Mouse (Mus musculus): ENCODE measurements around the gene Tial1. TPM values are rescaled to one million over a fixed set of nuclear protein-coding genes. Genes with fewer than 3 reads are reported as not detected.

Gene Tial1
- total and polyA plus RNA-seq, 3 experiments, result 18.4 to 43.4 (median 42.8) TPM

DNA sequence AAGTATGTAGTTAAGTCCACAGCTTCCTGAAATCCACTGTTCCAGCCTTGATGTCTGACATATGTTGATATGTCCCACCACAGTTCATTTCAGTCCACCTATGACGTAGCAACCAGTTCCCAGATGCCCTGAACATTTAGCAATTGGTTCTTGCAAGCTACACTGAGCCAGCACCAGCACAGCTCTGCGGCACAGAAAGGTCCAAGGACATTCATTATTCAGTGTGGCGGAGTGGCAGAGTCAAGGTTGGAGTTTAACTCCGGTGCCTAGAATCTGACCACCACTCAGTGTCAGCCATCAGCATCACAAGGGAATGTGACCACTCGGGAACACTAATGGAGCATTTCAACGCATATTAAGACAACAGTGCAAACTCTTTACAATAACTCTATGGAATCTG is 44.9 kb downstream of the Tial1 start:
- H3K9ac ChIP-seq (ENCODE audit: low read depth, low read length), result no peak overlapping the region
- H3K27ac ChIP-seq, result no peak overlapping the region
- no peak overlapping the region for H3K4me3 ChIP-seq
- intact Hi-C loops (cut with DNase I), result no loop called here
- WGBS, result 81% methylated on average over 6 of the region's 6 CpGs
- no peak for DNase-seq
- no peaks in the 10 kb centered on the region for H3K79me2 ChIP-seq (replicated peaks; ENCODE audit: control insufficient read depth, insufficient read depth, low read length)
- TF ChIP-seq CTCF (IDR thresholded peaks at IDR 0.05) (no peak), EP300 (IDR thresholded peaks at IDR 0.05; ENCODE audit: insufficient read depth, low read depth, low read length) (no peak), POLR2A (IDR thresholded peaks at IDR 0.05; ENCODE audit: insufficient read depth, low read depth, low read length) (no peak)
- peaks cover 1% of the 10 kb centered on the region; the same call in 1 of the 2 replicates for H3K4me1 ChIP-seq (ENCODE audit: control insufficient read depth, insufficient read depth, low read length)
- H3K27me3 ChIP-seq (ENCODE audit: control insufficient read depth, insufficient read depth, low read length), result 0 out of 2 replicates have a peak, but pooled peaks cover 2% of the 10 kb centered on the region
- H3K36me3 ChIP-seq (ENCODE audit: control insufficient read depth, insufficient read depth, low read length), result no peaks in the 10 kb centered on the region

DNA sequence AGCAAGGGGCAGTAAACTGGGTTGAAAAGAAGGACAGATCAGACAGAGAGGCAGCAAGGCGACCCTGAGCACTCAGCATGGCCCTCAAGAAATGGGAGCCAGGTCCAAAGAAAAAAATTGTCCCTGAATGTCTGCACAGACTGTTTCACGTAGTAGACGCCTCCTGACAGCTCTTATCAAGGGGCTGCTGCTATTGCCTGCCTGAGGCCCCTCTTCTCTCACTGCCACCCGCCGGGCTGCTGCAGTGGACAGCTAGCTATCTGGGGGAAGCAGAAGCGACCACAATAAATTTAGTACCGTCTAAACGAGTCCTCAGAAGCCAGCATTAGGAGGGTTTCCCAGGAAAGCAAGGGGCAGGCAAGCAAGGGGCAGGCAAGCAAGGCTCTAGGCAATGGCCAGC is 47.1 kb downstream of the Tial1 start:
- no peak overlapping the region for H3K4me3 ChIP-seq
- no peaks in the 10 kb centered on the region for H3K79me2 ChIP-seq (replicated peaks; ENCODE audit: control insufficient read depth, insufficient read depth, low read length)
- no peak for DNase-seq
- no peak for TF ChIP-seq EP300 (IDR thresholded peaks at IDR 0.05; ENCODE audit: insufficient read depth, low read depth, low read length)
- TF ChIP-seq CTCF (IDR thresholded peaks at IDR 0.05), result no peak
- no peak for TF ChIP-seq POLR2A (IDR thresholded peaks at IDR 0.05; ENCODE audit: insufficient read depth, low read depth, low read length)
- H3K27me3 ChIP-seq (ENCODE audit: control insufficient read depth, insufficient read depth, low read length), result 0 out of 2 replicates have a peak, but pooled peaks cover 2% of the 10 kb centered on the region
- intact Hi-C loops (cut with DNase I), result no loop called here
- 54% methylated on average over 8 of the region's 8 CpGs for WGBS
- H3K36me3 ChIP-seq (ENCODE audit: control insufficient read depth, insufficient read depth, low read length), result no peaks in the 10 kb centered on the region
- H3K27ac ChIP-seq, result no peak overlapping the region
- peaks cover 1% of the 10 kb centered on the region; the same call in 1 of the 2 replicates for H3K4me1 ChIP-seq (ENCODE audit: control insufficient read depth, insufficient read depth, low read length)
- no peak overlapping the region for H3K9ac ChIP-seq (ENCODE audit: low read depth, low read length)

DNA sequence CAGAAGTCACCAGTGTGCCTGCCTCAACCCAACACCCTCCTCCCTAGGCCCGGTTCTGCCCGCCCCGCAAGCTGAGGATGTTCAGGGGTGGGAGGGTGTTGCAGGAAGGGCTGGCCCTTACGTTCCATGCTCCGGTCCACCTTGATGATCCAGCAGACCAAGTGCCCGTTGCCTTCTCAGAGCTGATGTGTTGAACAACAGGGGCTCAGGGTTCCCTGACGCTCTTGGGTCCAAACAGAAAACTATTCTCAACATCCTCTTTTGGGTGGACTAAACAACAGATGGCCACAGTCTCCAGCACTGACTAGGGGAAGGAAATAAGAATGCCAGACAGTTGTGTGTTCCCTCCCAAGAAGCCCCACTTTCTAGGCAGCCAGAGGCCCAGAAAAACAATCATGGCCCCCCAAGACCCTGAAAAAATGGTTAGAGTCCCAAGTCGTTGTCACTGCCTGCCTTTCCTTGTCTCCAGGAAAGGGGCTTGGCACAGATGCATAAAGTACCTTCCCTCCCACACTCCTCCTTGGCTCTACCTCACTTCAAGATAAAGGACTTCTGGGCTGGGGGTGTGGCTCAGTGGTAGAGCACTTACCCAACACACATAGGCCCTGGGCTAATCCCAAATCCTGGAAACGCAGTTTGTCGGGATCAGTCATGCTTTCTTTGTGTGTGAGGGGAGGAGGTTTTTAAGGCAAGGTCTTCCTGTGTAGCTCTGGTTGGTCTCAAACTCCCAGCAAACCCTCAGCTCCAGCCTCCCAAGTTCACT is 49.3 kb downstream of the Tial1 start:
- Histone ChIP-seq H3K27me3 (ENCODE audit: control insufficient read depth, insufficient read depth, low read length) (no peaks in the 10 kb centered on the region), H3K27ac (no peak overlapping the region), H3K9ac (ENCODE audit: low read depth, low read length) (peak overlapping the region; percentile 3; the same call in 1 of the 2 replicates), H3K4me3 (no peak overlapping the region), H3K4me1 (ENCODE audit: control insufficient read depth, insufficient read depth, low read length) (peaks cover under 1% of the 10 kb centered on the region; the same call in 1 of the 2 replicates), H3K36me3 (ENCODE audit: control insufficient read depth, insufficient read depth, low read length) (no peaks in the 10 kb centered on the region), H3K79me2 (replicated peaks; ENCODE audit: control insufficient read depth, insufficient read depth, low read length) (no peaks in the 10 kb centered on the region)
- intact Hi-C loops (cut with DNase I), result no loop called here
- 56% methylated on average over 10 of the region's 10 CpGs for WGBS
- TF ChIP-seq POLR2A (IDR thresholded peaks at IDR 0.05; ENCODE audit: insufficient read depth, low read depth, low read length) (no peak), EP300 (IDR thresholded peaks at IDR 0.05; ENCODE audit: insufficient read depth, low read depth, low read length) (no peak), CTCF (IDR thresholded peaks at IDR 0.05) (no peak)
- peak; percentile 25 to 32 for DNase-seq

DNA sequence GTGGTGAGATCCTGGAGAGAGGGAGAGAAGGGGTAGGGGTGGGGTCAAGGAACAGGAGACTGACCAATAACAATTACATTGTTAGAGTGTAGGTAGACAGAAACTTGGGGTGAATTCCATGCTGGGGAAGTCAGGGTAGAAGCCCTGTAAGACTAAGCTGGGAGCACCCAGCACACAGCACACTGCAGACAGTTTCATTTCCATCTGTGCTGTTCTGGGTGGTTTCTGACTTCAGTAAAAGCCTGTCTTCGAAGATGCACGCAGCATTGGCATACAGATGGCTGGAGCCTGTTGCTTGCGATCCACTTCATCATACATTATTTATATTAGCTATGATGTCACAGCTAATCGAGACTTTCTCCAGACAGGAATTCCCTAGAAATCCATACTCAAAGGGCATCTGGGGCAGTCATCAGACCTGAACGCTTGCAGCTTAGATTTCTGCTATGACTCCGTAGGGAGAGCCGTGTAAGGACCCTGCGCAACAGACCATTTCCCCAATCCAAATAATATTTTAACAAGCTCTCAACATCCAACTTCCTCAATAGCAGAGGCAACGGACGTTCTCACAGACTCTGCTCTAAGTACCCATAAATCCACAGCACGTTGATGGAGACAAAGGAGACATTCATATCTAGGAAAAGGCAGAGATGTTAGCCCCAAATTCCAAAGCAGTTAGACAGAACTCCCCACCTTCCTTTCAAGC is 50.7 kb downstream of the Tial1 start:
- Histone ChIP-seq H3K79me2 (replicated peaks; ENCODE audit: control insufficient read depth, insufficient read depth, low read length) (no peaks in the 10 kb centered on the region), H3K4me3 (no peak overlapping the region), H3K27me3 (ENCODE audit: control insufficient read depth, insufficient read depth, low read length) (no peaks in the 10 kb centered on the region), H3K36me3 (ENCODE audit: control insufficient read depth, insufficient read depth, low read length) (no peaks in the 10 kb centered on the region), H3K4me1 (ENCODE audit: control insufficient read depth, insufficient read depth, low read length) (no peaks in the 10 kb centered on the region; the same call in 1 of the 2 replicates), H3K27ac (no peak overlapping the region), H3K9ac (ENCODE audit: low read depth, low read length) (no peak overlapping the region)
- intact Hi-C loops (cut with DNase I), result no loop called here
- 78% methylated on average over 11 of the region's 11 CpGs for WGBS
- no peak for DNase-seq
- TF ChIP-seq CTCF (IDR thresholded peaks at IDR 0.05), result no peak
- TF ChIP-seq POLR2A (IDR thresholded peaks at IDR 0.05; ENCODE audit: insufficient read depth, low read depth, low read length), result no peak
- TF ChIP-seq EP300 (IDR thresholded peaks at IDR 0.05; ENCODE audit: insufficient read depth, low read depth, low read length), result no peak

DNA sequence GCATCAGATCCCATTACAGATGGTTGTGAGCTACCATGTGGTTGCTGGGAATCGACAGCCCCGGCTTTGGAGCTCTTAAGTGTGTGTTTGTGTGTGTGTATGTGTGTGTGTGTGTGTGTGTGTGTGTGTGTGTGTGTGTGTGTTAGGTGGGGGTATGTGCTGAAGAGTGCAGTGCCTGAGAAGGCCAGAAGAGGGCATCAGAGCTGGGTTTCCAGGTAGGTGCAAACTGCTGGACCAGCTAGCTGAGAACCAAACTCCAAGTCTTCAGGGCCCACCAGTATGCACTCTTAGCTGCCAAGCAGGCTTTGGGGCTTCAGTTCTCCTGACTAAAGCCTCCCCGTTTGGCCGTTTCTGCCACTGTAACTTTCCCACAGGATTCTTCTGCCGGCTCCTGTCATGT is 53.3 kb downstream of the Tial1 start:
- Histone ChIP-seq H3K36me3 (ENCODE audit: control insufficient read depth, insufficient read depth, low read length) (no peaks in the 10 kb centered on the region), H3K4me1 (ENCODE audit: control insufficient read depth, insufficient read depth, low read length) (no peaks in the 10 kb centered on the region; the same call in 1 of the 2 replicates), H3K4me3 (no peak overlapping the region), H3K79me2 (replicated peaks; ENCODE audit: control insufficient read depth, insufficient read depth, low read length) (no peaks in the 10 kb centered on the region), H3K9ac (ENCODE audit: low read depth, low read length) (no peak overlapping the region), H3K27me3 (ENCODE audit: control insufficient read depth, insufficient read depth, low read length) (no peaks in the 10 kb centered on the region), H3K27ac (no peak overlapping the region)
- WGBS, result 83% methylated on average over 5 of the region's 5 CpGs
- TF ChIP-seq CTCF (IDR thresholded peaks at IDR 0.05), result peak; percentile 11; the same call in 1 of the 2 replicates
- no peak for TF ChIP-seq POLR2A (IDR thresholded peaks at IDR 0.05; ENCODE audit: insufficient read depth, low read depth, low read length)
- TF ChIP-seq EP300 (IDR thresholded peaks at IDR 0.05; ENCODE audit: insufficient read depth, low read depth, low read length), result no peak
- intact Hi-C loops (cut with DNase I), result no loop called here
- no peak for DNase-seq

DNA sequence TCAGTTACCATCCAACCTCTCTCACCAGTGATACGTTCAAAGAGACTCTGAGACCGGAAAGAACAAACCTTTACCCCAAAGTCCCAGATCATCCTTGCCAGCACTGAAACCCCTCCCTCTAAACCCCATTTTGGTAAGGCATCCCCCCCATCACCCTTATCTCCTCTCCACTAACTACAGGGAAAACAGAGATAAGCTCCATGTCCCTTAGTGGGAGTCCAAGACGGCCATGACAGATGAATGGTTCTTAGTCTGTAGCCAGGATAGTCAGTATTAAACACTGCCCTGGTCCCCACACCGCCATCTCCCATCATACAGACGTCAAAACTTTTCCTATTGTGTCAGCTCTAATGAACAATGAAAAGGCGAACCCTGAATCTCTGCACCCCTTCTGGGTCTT is 57.5 kb downstream of the Tial1 start:
- Histone ChIP-seq H3K4me3 (no peak overlapping the region), H3K27me3 (ENCODE audit: control insufficient read depth, insufficient read depth, low read length) (no peaks in the 10 kb centered on the region), H3K79me2 (replicated peaks; ENCODE audit: control insufficient read depth, insufficient read depth, low read length) (no peaks in the 10 kb centered on the region), H3K4me1 (ENCODE audit: control insufficient read depth, insufficient read depth, low read length) (no peaks in the 10 kb centered on the region), H3K27ac (no peak overlapping the region), H3K9ac (ENCODE audit: low read depth, low read length) (no peak overlapping the region), H3K36me3 (ENCODE audit: control insufficient read depth, insufficient read depth, low read length) (no peaks in the 10 kb centered on the region)
- no peak for TF ChIP-seq EP300 (IDR thresholded peaks at IDR 0.05; ENCODE audit: insufficient read depth, low read depth, low read length)
- no peak for TF ChIP-seq POLR2A (IDR thresholded peaks at IDR 0.05; ENCODE audit: insufficient read depth, low read depth, low read length)
- TF ChIP-seq CTCF (IDR thresholded peaks at IDR 0.05), result no peak
- DNase-seq, result no peak
- intact Hi-C loops (cut with DNase I), result no loop called here
- 74% methylated on average over 6 of the region's 6 CpGs for WGBS

All from heart, adult 2 months (tissue).